Comparison of ENCODE assay signal across 8 mouse cellular contexts in the genomic region with DNA sequence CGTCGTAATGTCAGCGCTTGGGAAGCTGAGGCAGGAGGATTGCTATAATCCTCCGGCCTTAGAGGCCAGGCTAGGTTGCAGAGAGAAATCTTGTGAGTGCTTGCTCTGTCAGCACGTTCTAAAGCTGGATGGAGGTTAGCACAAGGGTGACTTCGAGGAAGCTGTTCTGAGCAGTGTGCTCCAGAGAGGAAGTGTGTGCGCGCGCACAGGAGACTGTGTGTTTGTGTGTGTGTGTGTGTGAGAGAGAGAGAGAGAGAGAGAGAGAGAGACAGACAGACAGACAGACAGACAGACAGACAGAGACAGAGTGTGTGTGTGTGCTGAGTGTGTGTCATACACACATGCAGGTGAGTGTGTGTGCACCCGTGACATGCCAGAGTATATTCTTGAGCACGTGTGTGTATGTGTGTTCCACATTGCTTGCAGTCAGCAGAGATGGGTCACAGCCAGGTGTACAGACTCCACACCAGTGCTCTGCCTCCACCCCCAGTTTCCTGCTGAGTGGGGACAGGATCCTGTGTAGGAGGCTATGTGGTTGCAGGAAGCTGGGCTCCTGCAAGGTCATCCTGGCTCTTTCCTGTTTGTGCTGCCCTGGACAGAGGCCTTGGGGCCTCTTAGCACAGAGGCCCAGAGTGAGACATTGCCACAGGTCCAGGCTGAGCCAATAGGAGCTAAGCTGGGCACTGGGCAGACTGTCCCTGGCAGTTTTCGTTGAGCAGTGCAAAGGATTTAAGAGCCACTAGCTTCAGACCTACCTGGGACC. TPM values are rescaled to one million over a fixed set of nuclear protein-coding genes. Genes with fewer than 3 reads are reported as not detected.
DNase-seq lines count a peak whose midpoint lies in the region; ATAC-seq and TF ChIP-seq lines count a peak whose summit lies in the region.

No protein-coding gene starts in this region.

- H3K27me3 ChIP-seq in intestine, embryonic 15.5 days (replicated peaks), result no peaks in the 10 kb centered on the region
- H3K27me3 ChIP-seq in lung, postnatal 0 days (replicated peaks; ENCODE audit: insufficient read depth, low read length), result no peaks in the 10 kb centered on the region

- no peaks in the 10 kb centered on the region for H3K36me3 ChIP-seq in intestine, embryonic 15.5 days
- no peaks in the 10 kb centered on the region for H3K36me3 ChIP-seq in lung, postnatal 0 days (ENCODE audit: insufficient read depth, low read length)

- no peaks in the 10 kb centered on the region for H3K9me3 ChIP-seq in intestine, embryonic 15.5 days
- H3K9me3 ChIP-seq in lung, postnatal 0 days (ENCODE audit: low read length), result no peaks in the 10 kb centered on the region

- H3K4me1 ChIP-seq in bone marrow macrophage, adult 2 months (ENCODE audit: control insufficient read depth, insufficient read depth, low read length), result peaks cover 43% of the 10 kb centered on the region
- peaks cover 34% of the 10 kb centered on the region for H3K4me1 ChIP-seq in intestine, embryonic 15.5 days (replicated peaks)
- H3K4me1 ChIP-seq in lung, postnatal 0 days (ENCODE audit: insufficient read depth, low read depth, low read length), result peaks cover 16% of the 10 kb centered on the region

- H3K4me2 ChIP-seq in intestine, embryonic 15.5 days (replicated peaks), result no peak overlapping the region
- H3K4me2 ChIP-seq in lung, postnatal 0 days (replicated peaks; ENCODE audit: low read depth, low read length), result no peak overlapping the region

- H3K9ac ChIP-seq in intestine, embryonic 15.5 days, result no peak overlapping the region
- no peak overlapping the region for H3K9ac ChIP-seq in lung, postnatal 0 days (replicated peaks; ENCODE audit: low read depth)

- no peak overlapping the region for H3K4me3 ChIP-seq in bone marrow macrophage, adult 2 months (ENCODE audit: insufficient read depth, low read length)
- H3K4me3 ChIP-seq in intestine, embryonic 15.5 days (replicated peaks), result no peak overlapping the region
- H3K4me3 ChIP-seq in lung, postnatal 0 days (ENCODE audit: low read depth, low read length), result no peak overlapping the region

- peak; percentile 29; the same call in 1 of the 2 replicates for ATAC-seq in intestine, embryonic 15.5 days
- ATAC-seq in lung, postnatal 0 days, result peak; percentile 81
- no peak for ATAC-seq in erythroblast, adult 5-6 weeks (replicated peaks; ENCODE audit: low FRiP score, poor library complexity, severe bottlenecking)

- TF ChIP-seq POLR2A in bone marrow macrophage, adult 2 months (IDR thresholded peaks at IDR 0.05; ENCODE audit: borderline replicate concordance, low read depth, low read length), result no peak

- TF ChIP-seq CTCF in bone marrow macrophage, adult 2 months (IDR thresholded peaks at IDR 0.05; ENCODE audit: low read depth, low read length), result no peak
- TF ChIP-seq CTCF in lung, postnatal 0 days (IDR thresholded peaks at IDR 0.05), result no peak

- WGBS in intestine, embryonic 15.5 days, result 82% methylated on average over 12 of the region's 12 CpGs
- 64% methylated on average over 12 of the region's 12 CpGs for WGBS in lung, postnatal 0 days

- peak; percentile 50 for DNase-seq in T-cell, adult 2 months (ENCODE audit: low spot score)
- DNase-seq in lung, postnatal 0 days (ENCODE audit: low spot score), result no peak
- no peak for DNase-seq in retina, postnatal 1 day
- DNase-seq in right cerebral cortex, adult 2 months (ENCODE audit: low spot score in 2 of 2), result no peak
- DNase-seq in cerebellum, adult 8-10 months, result no peak

- peak; percentile 49; the same call in 1 of the 2 replicates for TF ChIP-seq EP300 in lung, postnatal 0 days (IDR thresholded peaks at IDR 0.05)

- peak overlapping the region; percentile 70 for H3K27ac ChIP-seq in bone marrow macrophage, adult 2 months (ENCODE audit: insufficient read depth, low read depth, low read length)
- H3K27ac ChIP-seq in intestine, embryonic 15.5 days, result peak overlapping the region; percentile 48; the same call in 1 of the 2 replicates
- H3K27ac ChIP-seq in lung, postnatal 0 days (ENCODE audit: low read length), result peak overlapping the region; percentile 62; the same call in 1 of the 2 replicates

RNA-seq across cellular contexts. Expression of gene Tpst2, which starts 21.9 kb away (rescaled TPM):
- polyA plus RNA-seq in bone marrow macrophage, adult 2 months (2012; ENCODE audit: insufficient read depth, insufficient read length, missing spikeins), result 42.1 and 50.1 TPM in 2 replicates
- 43.1 and 45.3 TPM in 2 replicates for polyA plus RNA-seq in intestine, embryonic 15.5 days (2015; fragmentation: Nextera tagmentation; extraction: Ambion mirVana)
- 96.8 and 106 TPM in 2 replicates for polyA plus RNA-seq in lung, postnatal 0 days (2015; fragmentation: Nextera tagmentation; extraction: Ambion mirVana)
- total RNA-seq in erythroblast, adult 5-6 weeks (2015; ENCODE audit: low replicate concordance), result 11.7 and 14.0 TPM in 2 replicates
- total RNA-seq in erythroblast, adult 5-6 weeks (2017; ENCODE audit: low replicate concordance), result 5.0 and 6.4 TPM in 2 replicates

RNA-seq across cellular contexts. Expression of gene Tfip11, which starts 27.8 kb away (rescaled TPM):
- 26.4 and 28.4 TPM in 2 replicates for polyA plus RNA-seq in bone marrow macrophage, adult 2 months (2012; ENCODE audit: insufficient read depth, insufficient read length, missing spikeins)
- 25.5 and 26.2 TPM in 2 replicates for polyA plus RNA-seq in intestine, embryonic 15.5 days (2015; fragmentation: Nextera tagmentation; extraction: Ambion mirVana)
- polyA plus RNA-seq in lung, postnatal 0 days (2015; fragmentation: Nextera tagmentation; extraction: Ambion mirVana), result 16.0 and 16.7 TPM in 2 replicates
- 3.5 and 4.6 TPM in 2 replicates for total RNA-seq in erythroblast, adult 5-6 weeks (2015; ENCODE audit: low replicate concordance)
- 3.9 and 11.2 TPM in 2 replicates for total RNA-seq in erythroblast, adult 5-6 weeks (2017; ENCODE audit: low replicate concordance)

RNA-seq across cellular contexts. Expression of gene Crybb1, which starts 42.8 kb away (rescaled TPM):
- not detected in 2 replicates for polyA plus RNA-seq in bone marrow macrophage, adult 2 months (2012; ENCODE audit: insufficient read depth, insufficient read length, missing spikeins)
- 1.9 and 2.4 TPM in 2 replicates for polyA plus RNA-seq in intestine, embryonic 15.5 days (2015; fragmentation: Nextera tagmentation; extraction: Ambion mirVana)
- 1.4 and 1.7 TPM in 2 replicates for polyA plus RNA-seq in lung, postnatal 0 days (2015; fragmentation: Nextera tagmentation; extraction: Ambion mirVana)
- total RNA-seq in erythroblast, adult 5-6 weeks (2015; ENCODE audit: low replicate concordance), result not detected in 2 replicates
- total RNA-seq in erythroblast, adult 5-6 weeks (2017; ENCODE audit: low replicate concordance), result not detected in 2 replicates

RNA-seq across cellular contexts. Expression of gene Srrd, which starts 44.4 kb away (rescaled TPM):
- 32.3 and 37.4 TPM in 2 replicates for polyA plus RNA-seq in bone marrow macrophage, adult 2 months (2012; ENCODE audit: insufficient read depth, insufficient read length, missing spikeins)
- 32.2 and 35.4 TPM in 2 replicates for polyA plus RNA-seq in intestine, embryonic 15.5 days (2015; fragmentation: Nextera tagmentation; extraction: Ambion mirVana)
- 21.3 and 21.9 TPM in 2 replicates for polyA plus RNA-seq in lung, postnatal 0 days (2015; fragmentation: Nextera tagmentation; extraction: Ambion mirVana)
- total RNA-seq in erythroblast, adult 5-6 weeks (2015; ENCODE audit: low replicate concordance), result 7.5 and 8.2 TPM in 2 replicates
- 0.17 and 3.3 TPM in 2 replicates for total RNA-seq in erythroblast, adult 5-6 weeks (2017; ENCODE audit: low replicate concordance)

RNA-seq across cellular contexts. Expression of gene Hps4, which starts 44.5 kb away (rescaled TPM):
- polyA plus RNA-seq in bone marrow macrophage, adult 2 months (2012; ENCODE audit: insufficient read depth, insufficient read length, missing spikeins), result 22.7 and 24.3 TPM in 2 replicates
- 38.7 and 41.8 TPM in 2 replicates for polyA plus RNA-seq in intestine, embryonic 15.5 days (2015; fragmentation: Nextera tagmentation; extraction: Ambion mirVana)
- polyA plus RNA-seq in lung, postnatal 0 days (2015; fragmentation: Nextera tagmentation; extraction: Ambion mirVana), result 19.7 and 22.1 TPM in 2 replicates
- 3.5 TPM in 1 of 2 replicates, not detected in the other for total RNA-seq in erythroblast, adult 5-6 weeks (2015; ENCODE audit: low replicate concordance)
- total RNA-seq in erythroblast, adult 5-6 weeks (2017; ENCODE audit: low replicate concordance), result 1.5 and 5.0 TPM in 2 replicates
